Mouse (Mus musculus) right cerebral cortex, postnatal 14 days (tissue): ENCODE measurements around the gene Gcnt4.

ENCODE experiments used
- DNase-seq: peaks from one replicate; pipeline ENCODE4 v3.0.0; 2022

The Gcnt4 gene

DNA sequence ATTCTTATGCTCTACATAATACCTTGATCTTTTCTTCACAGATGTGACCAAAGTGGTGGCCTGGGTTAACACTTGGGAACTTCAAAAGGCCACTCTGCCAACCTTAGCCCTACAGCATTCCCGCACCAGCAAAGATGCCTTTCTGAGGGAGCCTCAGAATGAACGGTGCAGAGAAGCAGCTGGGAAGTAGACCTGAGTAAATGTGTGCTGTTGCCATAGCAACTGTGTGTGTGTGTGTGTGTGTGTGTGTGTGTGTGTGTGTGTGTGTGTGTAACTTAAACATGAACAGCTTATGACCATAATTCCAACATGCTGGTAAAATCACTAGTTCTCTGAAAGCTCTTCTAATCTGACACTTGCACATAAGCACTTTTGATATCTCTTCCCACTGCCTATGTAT lies 27.4 kb downstream of the Gcnt4 start:
- DNase-seq: peak; percentile 43

GRCm38 (mm10) chr13:96956466-96956865 lies 32.0 kb downstream of the Gcnt4 start:
- no peak for DNase-seq

DNA sequence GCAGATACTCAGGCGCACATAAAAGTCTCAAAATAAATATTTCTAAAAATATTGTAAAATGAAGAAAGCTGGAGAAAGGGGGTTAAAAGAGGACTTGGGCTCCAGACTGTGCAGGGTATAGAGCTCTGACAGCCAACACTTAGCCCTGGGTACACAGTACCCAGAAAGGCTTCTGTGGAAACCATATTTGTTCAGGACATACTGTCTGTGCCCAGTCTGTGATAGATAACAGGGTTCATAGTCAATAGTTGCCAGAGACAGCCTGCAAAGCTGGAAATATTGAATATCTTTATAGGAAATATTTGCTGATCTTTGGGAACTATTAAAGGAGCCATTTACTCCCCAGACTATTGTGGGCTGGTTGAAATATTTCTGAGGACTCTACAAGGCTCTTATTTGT lies 35.5 kb downstream of the Gcnt4 start:
- DNase-seq: no peak

DNA sequence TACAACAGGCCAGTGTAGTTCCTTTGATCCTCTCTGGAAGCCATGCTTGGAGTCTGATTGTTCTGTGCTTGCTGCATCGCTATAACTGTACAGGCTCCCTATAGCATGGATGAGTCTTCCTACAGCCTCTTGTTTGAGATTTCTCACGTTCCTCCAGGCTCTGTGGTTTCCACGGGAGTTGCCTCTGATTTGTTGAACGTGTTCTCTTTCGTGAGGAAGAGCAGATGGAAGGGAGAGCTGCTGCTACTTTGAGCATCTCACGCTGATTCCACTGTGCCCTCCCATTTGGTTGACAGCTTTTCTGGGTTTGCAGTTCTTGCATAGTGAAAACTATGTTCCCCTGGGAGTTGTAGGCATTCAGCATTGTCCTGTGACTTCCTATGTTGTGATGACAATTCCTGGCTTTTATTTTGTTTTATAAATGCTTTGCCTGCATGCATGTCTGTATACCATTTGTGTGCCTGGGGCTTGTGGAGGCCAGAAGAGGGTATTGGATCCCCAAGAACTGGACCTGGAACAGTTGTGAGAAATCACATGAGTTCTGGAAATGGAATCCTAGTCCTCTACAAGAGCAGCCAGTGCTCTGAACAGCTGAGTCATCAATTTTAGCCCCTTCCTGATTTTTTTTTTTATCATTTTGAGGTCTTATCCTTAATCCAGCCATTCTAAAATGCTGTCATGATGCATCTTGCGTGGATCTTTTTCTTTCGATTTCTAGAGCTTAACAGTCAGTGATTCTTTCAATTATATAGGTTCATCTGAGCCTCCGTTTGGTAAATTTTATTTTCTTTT lies 37.1 kb downstream of the Gcnt4 start:
- DNase-seq: no peak

GRCm38 (mm10) chr13:96962801-96963200 lies 38.3 kb downstream of the Gcnt4 start:
- no peak for DNase-seq

DNA sequence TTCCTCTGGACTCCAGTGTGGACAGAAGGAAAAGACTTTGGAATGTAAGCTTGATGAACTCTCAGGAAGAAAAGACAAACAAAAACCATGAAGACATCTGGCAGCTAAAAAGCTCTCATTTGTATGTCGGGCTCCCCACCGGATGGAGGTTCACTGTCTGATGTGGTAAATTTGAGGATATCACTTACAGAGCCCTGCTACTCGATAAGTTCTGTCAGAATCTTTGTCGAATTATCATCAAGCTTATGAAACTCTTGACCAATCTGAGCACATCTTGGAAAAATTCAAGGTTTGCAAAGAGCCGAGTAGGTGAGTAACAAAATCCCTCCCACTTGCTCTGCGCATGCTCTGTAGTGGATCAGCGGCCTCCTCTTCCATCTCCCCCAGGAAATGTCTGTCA lies 40.5 kb downstream of the Gcnt4 start:
- DNase-seq: no peak

GRCm38 (mm10) chr13:96966210-96967089 lies 42.0 kb downstream of the Gcnt4 start:
- DNase-seq: no peak

- DNase-seq: no peak
Measured at GRCm38 (mm10) chr13:96967091-96967490, 42.6 kb downstream of the Gcnt4 start.

GRCm38 (mm10) chr13:96967822-96968221 lies 43.3 kb downstream of the Gcnt4 start:
- DNase-seq: no peak

GRCm38 (mm10) chr13:96971076-96971475 lies 46.6 kb downstream of the Gcnt4 start:
- DNase-seq: no peak

GRCm38 (mm10) chr13:96971861-96972282 lies 47.4 kb downstream of the Gcnt4 start:
- no peak for DNase-seq

GRCm38 (mm10) chr13:96973318-96973717 lies 48.8 kb downstream of the Gcnt4 start:
- no peak for DNase-seq

DNA sequence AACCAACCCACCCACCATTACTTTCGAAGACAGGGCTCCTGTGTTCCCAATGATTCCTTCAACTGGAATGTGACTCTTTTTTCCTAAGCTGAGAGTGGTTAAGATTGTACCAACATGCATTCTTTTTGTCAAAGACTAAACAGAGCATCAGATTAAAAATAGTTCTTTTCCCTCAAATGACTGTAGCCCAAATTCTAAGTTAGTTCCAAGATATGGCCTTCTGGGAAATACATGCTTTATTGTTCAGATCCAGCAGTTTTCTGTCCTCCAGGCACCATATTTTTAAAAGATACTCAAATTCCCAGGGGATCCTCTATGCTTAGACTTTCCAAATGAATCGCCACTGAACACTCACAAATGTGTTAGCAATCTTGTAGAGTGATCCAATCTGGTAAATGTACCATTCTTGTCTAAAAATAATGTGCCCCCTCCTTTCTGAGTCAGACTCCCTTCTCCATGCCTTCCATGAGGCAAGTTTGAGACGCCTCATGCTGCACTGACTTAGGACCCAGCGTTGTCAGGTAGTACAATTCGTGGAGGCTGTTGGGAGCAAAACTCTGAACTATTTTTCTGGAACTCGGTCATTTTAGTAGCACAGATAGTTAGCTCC lies 52.6 kb downstream of the Gcnt4 start:
- no peak for DNase-seq

- no peak for DNase-seq
Measured at GRCm38 (mm10) chr13:96980561-96980960, 56.1 kb downstream of the Gcnt4 start.

DNA sequence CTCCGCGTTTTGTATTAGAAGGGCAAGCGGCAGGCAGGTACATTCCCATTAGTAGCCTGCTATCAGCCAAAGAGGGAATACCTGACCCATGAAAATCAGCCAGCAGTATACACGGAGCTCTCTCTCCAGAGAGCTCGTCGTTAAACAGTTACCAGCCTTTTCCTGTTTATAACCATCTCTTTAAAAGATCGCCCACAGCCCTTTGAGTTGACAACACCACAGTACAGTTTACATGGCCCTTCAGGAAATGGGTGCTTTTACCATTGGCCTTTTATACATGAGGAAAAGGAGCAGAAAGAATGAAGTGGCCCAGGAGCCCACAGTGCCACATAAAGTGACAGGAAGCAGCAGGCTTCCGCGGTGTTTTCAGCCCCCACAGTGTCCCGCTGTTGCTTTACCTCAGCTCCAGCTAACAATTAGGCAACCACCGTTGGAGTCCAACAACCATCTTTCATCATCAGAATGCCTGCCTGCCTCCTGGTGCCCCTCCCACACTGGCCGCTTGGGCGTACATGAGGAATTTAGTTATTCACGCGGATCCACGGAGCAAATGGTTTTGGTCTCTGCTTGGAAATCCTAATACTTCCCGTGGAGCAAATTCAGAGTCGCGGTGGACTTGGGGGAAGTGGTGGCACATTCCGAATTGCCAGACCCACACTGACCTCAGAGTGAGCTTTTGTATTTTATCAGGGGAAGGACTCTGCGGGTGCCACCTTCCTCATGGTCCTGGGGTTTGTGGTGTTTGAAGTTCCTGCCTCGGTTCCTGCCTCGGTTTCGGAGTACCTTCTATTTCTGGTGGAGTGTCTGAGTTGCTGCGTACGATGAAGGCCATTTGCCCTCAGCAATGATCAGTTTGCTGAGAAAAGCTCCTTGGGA lies 59.0 kb downstream of the Gcnt4 start:
- no peak for DNase-seq

DNA sequence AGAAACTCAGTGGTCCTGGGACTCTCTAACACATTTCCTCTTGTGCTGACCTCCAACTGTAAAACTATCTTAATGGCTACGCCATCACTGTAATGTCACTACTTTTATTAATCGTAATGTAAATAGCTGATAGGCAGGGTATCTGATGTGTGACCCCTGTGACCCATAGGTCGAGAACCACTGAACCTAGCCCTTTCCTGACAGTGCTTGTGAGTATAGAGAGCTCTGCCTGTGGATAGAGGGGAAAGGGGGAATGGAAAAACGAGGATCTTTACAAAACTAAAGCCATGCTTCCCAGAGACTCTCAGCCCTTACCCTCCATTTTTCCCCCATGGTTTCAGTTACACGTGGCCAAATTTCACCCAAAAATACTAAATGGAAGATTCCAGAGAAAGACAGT lies 60.2 kb downstream of the Gcnt4 start:
- no peak for DNase-seq

DNA sequence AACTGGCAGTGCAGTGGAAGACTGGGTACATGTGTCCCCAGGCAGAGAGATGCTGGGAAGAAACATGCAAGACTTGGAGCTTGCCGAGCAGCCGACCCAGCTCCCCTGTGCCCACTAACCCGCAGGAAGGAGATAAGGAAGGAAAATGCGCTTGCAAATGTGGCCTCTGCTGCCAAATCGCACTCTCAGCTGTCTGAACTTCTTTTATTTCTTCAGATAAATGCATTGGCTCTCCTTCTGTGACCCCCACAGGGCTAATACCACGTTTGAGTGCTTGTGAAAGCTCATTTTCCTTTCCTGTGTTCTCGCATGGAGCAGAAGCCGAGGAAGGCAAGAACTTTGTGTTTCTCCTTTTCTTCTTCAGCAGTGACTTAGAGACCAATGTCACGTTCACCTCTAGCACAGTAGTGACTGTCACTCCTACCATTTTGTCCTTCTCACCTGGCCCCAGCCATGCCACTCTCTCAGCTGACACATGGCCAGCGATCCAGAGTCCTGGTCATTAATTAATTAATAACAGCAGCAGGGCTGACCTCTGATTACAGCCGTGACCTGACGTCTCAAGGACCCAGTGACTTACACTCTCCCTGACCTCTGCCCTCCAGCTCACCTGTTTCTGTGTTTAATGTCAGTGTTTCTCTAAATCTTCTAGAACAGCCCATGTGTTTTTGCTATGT lies 61.2 kb downstream of the Gcnt4 start:
- DNase-seq: no peak

GRCm38 (mm10) chr13:96989129-96989528 lies 64.6 kb downstream of the Gcnt4 start:
- DNase-seq: no peak

GRCm38 (mm10) chr13:96990045-96990444 lies 65.6 kb downstream of the Gcnt4 start:
- no peak for DNase-seq

DNA sequence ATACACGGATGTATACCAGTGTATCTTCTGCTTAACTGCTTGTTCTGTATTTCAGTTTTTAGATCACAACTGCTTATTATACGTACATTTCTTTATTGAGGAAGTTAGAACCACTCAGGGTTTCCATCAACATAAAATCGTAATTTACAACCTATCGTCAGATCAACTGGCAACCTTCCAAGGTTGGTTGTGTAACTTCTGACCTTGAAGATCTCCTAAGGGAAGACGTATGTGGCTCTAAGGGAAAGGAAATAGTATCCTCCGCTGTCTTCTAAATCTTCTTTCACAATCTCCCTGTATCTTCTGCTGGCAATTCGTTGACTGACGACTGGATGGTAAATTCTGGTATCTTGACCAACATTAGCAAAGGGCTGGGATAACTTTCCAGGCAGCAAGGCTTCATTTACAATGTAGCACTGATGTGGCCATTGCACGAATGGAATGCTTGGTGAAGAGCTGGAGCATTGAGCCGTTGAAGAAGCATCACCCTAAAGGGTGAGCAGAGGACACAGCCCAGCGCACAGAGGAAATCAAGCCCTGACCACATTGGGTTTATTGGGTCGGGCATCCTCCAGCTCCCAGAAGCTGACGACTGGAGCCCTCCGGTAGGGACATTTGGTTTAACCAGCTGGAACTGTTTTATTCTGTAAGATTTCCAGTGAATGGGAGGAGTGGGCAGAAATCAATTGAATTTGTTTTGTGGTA lies 66.2 kb downstream of the Gcnt4 start:
- no peak for DNase-seq

DNA sequence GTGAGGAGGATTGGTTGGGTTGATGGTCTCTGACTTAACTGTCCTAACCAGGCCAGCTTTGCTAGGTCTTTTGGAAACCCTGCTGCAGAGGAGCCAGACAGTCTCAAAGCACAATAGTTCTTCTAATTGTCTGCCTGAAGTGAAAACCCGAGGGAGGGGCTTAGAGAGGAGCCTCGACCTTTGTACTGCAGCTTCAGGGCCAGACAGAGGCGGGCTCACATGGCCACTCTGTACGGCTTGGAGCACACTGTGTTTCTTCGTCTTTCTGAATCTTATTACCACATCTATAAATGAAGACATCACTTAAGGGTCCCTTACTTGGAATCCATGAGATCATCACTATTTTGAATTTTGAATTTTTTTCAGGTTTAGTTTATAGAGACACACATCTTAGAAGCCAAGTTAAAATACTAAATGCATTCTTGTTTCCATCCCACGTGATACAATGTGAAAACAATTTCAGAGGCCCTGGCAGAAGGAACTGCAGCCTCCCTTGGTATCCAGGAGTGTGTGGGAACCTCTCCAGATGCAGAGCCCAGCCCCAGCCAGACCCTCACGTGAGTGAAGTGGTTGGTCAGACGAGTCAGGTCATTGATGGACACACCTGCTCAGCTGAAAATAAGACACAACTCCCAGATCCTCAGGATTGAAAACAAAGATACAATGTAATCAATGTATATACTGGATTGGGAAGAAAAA lies 69.0 kb downstream of the Gcnt4 start:
- DNase-seq: no peak
